Mouse (Mus musculus): ENCODE measurements around the gene Grin2c. TPM values are rescaled to one million over a fixed set of nuclear protein-coding genes. Genes with fewer than 3 reads are reported as not detected.

Gene Grin2c
- polyA plus RNA-seq, 1 experiment from 2014 or later, result 0.04 TPM

GRCm38 (mm10) chr11:115300745-115301144 is 33.7 kb upstream of the Grin2c start:
- WGBS (ENCODE audit: insufficient replicate concordance), result 76% methylated on average over 4 of the region's 4 CpGs
- H3K9me3 ChIP-seq (ENCODE audit: low read length), result no peaks in the 10 kb centered on the region
- no peak overlapping the region for H3K4me2 ChIP-seq (ENCODE audit: low read depth, low read length)
- no peak for TF ChIP-seq CTCF (IDR thresholded peaks at IDR 0.05; ENCODE audit: low read depth)
- TF ChIP-seq EP300 (IDR thresholded peaks at IDR 0.05; ENCODE audit: low read depth), result no peak
- peaks cover 4% of the 10 kb centered on the region; the same call in 1 of the 2 replicates for H3K27me3 ChIP-seq (ENCODE audit: insufficient read depth, low read length)
- H3K9ac ChIP-seq (replicated peaks), result no peak overlapping the region
- no peak overlapping the region for H3K27ac ChIP-seq (ENCODE audit: low read depth)
- no peaks in the 10 kb centered on the region for H3K36me3 ChIP-seq (replicated peaks; ENCODE audit: insufficient read depth, low read length)
- H3K4me3 ChIP-seq (ENCODE audit: low read depth, low read length), result no peak overlapping the region
- peaks cover 3% of the 10 kb centered on the region; the same call in 1 of the 2 replicates for H3K4me1 ChIP-seq (ENCODE audit: insufficient read depth)
- no peak for ATAC-seq
- DNase-seq, result no peak

DNA sequence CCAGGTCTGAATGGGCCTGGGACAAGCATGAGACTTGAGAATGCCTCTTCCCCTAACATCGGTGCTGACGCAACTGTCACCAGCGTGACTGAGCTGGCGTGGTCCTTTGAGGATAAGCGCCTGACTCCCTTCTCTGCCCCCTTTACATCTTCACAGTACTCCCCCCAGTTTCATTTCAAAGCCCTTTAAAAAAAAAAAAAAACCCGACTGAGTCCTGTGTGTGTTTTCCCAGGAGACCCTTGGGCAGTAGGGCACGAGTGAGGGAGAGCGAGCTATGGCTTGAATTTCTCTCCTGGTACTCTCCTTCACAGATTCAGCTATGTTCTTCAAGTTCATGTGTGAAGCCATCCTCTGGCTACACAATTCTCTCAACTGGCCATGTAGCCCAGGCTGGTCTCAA is 31.1 kb upstream of the Grin2c start:
- H3K4me1 ChIP-seq (ENCODE audit: insufficient read depth), result peaks cover 8% of the 10 kb centered on the region
- peak overlapping the region; percentile 70 for H3K4me2 ChIP-seq (ENCODE audit: low read depth, low read length)
- H3K27me3 ChIP-seq (ENCODE audit: insufficient read depth, low read length), result peaks cover 4% of the 10 kb centered on the region; the same call in 1 of the 2 replicates
- H3K9me3 ChIP-seq (ENCODE audit: low read length), result no peaks in the 10 kb centered on the region
- 0 out of 2 replicates have a peak, but pooled peaks cover 2% of the 10 kb centered on the region for H3K36me3 ChIP-seq (replicated peaks; ENCODE audit: insufficient read depth, low read length)
- no peak overlapping the region for H3K4me3 ChIP-seq (ENCODE audit: low read depth, low read length)
- ATAC-seq (no peak), DNase-seq (no peak)
- WGBS (ENCODE audit: insufficient replicate concordance), result 61% methylated on average over 8 of the region's 8 CpGs
- peak overlapping the region; percentile 66; the same call in 1 of the 2 replicates for H3K27ac ChIP-seq (ENCODE audit: low read depth)
- TF ChIP-seq EP300 (IDR thresholded peaks at IDR 0.05; ENCODE audit: low read depth) (no peak), CTCF (IDR thresholded peaks at IDR 0.05; ENCODE audit: low read depth) (no peak)
- no peak overlapping the region for H3K9ac ChIP-seq (replicated peaks)

DNA sequence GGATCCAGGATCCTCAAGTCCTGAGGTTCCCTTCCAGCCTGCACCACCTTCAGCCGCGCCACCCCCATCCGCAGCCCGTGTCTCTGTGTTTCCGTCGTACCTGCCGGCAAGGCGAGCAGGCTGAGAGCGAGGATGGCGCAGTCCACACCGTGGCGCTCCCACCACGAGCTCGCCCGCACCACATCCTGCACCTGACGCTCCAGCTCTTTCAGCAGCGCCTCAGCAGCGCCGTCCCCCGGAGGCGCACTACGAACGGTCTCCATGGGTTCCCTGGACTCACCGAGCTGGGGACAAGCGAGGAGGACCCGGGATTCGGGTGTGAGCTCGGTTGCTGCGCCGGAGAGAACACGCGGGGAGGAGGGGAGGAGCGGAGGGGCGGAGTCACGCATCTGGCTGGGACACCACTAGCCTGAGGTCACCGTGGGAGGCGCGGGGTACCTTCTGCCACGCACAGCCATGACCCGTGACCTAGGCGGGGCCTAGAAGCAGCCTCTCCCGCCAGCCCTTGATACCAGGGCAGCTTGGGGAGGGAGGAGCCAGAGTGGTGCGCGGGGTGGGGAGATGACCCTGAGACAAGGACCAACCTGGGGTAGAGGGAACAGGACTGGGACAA is 30.3 kb upstream of the Grin2c start, which contains the start of gene Fads6:
Gene Fads6, minus strand, starts transcription at position 450 of the 613 bp plus-strand sequence.
- DNase-seq (peak; percentile 80), ATAC-seq (peak; percentile 63)
- peaks cover 10% of the 10 kb centered on the region for H3K4me1 ChIP-seq (ENCODE audit: insufficient read depth)
- WGBS (ENCODE audit: insufficient replicate concordance), result 2% methylated on average over 44 of the region's 44 CpGs
- H3K4me2 ChIP-seq (ENCODE audit: low read depth, low read length), result peak within 1 kb of the TSS; percentile 70
- no peaks in the 10 kb centered on the region for H3K9me3 ChIP-seq (ENCODE audit: low read length)
- H3K36me3 ChIP-seq (replicated peaks; ENCODE audit: insufficient read depth, low read length), result 0 out of 2 replicates have a peak, but pooled peaks cover 2% of the 10 kb centered on the region
- H3K4me3 ChIP-seq (ENCODE audit: low read depth, low read length), result peak within 1 kb of the TSS; percentile 44
- peak within 1 kb of the TSS; percentile 36 for H3K9ac ChIP-seq (replicated peaks)
- TF ChIP-seq CTCF (IDR thresholded peaks at IDR 0.05; ENCODE audit: low read depth) (peak; percentile 59), EP300 (IDR thresholded peaks at IDR 0.05; ENCODE audit: low read depth) (no peak)
- H3K27me3 ChIP-seq (ENCODE audit: insufficient read depth, low read length), result peaks cover 4% of the 10 kb centered on the region; the same call in 1 of the 2 replicates
- H3K27ac ChIP-seq (ENCODE audit: low read depth), result peak within 1 kb of the TSS; percentile 66

DNA sequence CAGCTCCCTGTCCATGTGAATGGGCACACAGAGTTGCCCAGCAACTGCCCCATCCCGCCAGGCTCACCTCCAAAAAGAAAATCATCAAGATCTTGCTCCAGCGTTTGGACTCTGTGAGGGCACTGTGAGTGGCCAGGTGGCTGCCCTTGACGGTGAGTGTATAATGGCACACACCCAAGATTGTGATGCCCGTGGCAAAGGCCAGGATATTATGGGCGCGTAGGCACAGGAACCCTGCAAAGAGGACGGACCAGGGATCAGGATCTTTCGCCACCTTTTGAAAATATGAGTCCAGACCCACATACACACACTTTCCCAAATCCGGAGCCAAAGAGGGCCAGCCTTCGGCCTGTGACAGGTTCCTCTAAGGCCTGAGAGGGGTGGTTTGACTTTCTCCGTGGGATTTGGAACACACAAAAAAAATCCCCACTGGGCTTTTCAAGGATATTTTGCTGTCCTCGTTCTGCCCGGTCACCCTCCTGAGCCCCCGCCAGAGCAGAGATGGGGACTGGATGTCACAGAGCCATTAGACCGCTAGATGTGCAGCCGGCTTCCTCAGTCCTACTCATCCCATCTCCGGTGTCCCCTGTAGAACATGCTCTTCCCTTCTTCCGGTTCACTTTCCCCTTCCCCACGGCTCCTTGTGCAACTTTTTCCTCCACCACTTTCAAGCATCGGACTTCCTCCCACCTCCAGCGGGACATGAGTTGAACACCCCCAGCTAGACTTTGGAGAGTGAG is 29.6 kb upstream of the Grin2c start:
- WGBS (ENCODE audit: insufficient replicate concordance), result 42% methylated on average over 21 of the region's 21 CpGs
- TF ChIP-seq CTCF (IDR thresholded peaks at IDR 0.05; ENCODE audit: low read depth) (no peak), EP300 (IDR thresholded peaks at IDR 0.05; ENCODE audit: low read depth) (no peak)
- Histone ChIP-seq H3K9me3 (ENCODE audit: low read length) (no peaks in the 10 kb centered on the region), H3K9ac (replicated peaks) (peak overlapping the region; percentile 36), H3K4me3 (ENCODE audit: low read depth, low read length) (peak overlapping the region; percentile 44), H3K27me3 (ENCODE audit: insufficient read depth, low read length) (peaks cover 4% of the 10 kb centered on the region; the same call in 1 of the 2 replicates), H3K4me2 (ENCODE audit: low read depth, low read length) (peak overlapping the region; percentile 70), H3K36me3 (replicated peaks; ENCODE audit: insufficient read depth, low read length) (0 out of 2 replicates have a peak, but pooled peaks cover 2% of the 10 kb centered on the region), H3K4me1 (ENCODE audit: insufficient read depth) (peaks cover 16% of the 10 kb centered on the region), H3K27ac (ENCODE audit: low read depth) (peak overlapping the region; percentile 66)
- peak; percentile 12 for ATAC-seq
- DNase-seq, result peak; percentile 49

DNA sequence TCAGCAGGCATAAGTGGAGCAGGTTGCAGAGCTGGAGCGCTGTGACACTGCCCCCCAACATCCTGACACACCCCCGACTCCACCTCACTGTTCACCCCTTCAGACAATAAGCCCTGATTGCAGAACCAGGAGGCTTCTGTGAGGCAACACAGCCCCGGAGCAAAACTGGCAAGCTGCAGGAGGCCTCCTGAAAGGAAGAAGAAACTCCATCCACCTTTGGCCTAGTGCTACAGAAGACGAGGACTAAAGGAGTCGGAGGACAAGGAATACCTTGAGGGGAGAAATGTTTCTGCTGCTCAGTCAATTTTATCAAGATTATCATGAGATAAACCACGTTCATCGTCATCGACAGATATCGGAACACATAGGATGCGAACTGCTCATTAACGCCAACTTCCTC is 28.9 kb upstream of the Grin2c start:
- Histone ChIP-seq H3K9ac (replicated peaks) (peak overlapping the region; percentile 34), H3K27me3 (ENCODE audit: insufficient read depth, low read length) (peaks cover 4% of the 10 kb centered on the region; the same call in 1 of the 2 replicates), H3K4me3 (ENCODE audit: low read depth, low read length) (peak overlapping the region; percentile 44), H3K36me3 (replicated peaks; ENCODE audit: insufficient read depth, low read length) (0 out of 2 replicates have a peak, but pooled peaks cover 2% of the 10 kb centered on the region), H3K4me2 (ENCODE audit: low read depth, low read length) (peak overlapping the region; percentile 70), H3K9me3 (ENCODE audit: low read length) (no peaks in the 10 kb centered on the region), H3K27ac (ENCODE audit: low read depth) (peak overlapping the region; percentile 66), H3K4me1 (ENCODE audit: insufficient read depth) (peaks cover 19% of the 10 kb centered on the region)
- 69% methylated on average over 11 of the region's 11 CpGs for WGBS (ENCODE audit: insufficient replicate concordance)
- ATAC-seq (no peak), DNase-seq (no peak)
- TF ChIP-seq CTCF (IDR thresholded peaks at IDR 0.05; ENCODE audit: low read depth), result no peak
- no peak for TF ChIP-seq EP300 (IDR thresholded peaks at IDR 0.05; ENCODE audit: low read depth)

All from liver, postnatal 0 days (tissue).